Mouse (Mus musculus) CH12F3 (cell line): ENCODE measurements around the gene Ssxb9.
"Not testable (repeated sequence)": the region's sequence is repeated elsewhere in the genome, so short reads cannot be mapped to it uniquely, and the experiment has no call there.

Experiments used
- in situ Hi-C: fragments of 300-500 bp; cut with MboI; formaldehyde crosslinking; loops from 2 replicates; pipeline ENCODE4 v1.14.3; 2020; ENCODE audit warnings: low sequenced_read_pairs

Ssxb9 gene

DNA sequence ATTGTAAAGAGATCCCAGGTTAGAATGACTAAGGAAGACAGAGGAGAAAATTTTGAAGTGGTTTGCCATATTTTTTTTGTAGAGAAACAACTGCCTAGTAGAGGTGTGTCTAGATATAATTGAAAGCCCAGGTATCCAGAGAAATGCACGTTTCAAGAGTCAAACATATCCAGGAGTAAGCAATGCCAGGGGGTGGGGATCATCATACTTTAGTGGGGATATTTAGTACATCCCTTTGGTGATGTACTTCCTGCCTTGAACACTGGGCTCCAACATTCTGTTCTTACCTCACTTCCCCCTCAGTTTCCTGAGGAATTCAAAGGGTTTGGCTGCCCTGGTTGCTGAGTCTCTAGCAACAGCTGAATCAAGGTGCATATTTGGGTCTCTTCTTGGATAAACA lies at the start of gene Ssxb9:
Gene Ssxb9, plus strand, starts transcription at position 301 of the 400 bp plus-strand sequence.
- in situ Hi-C loops, result not testable (repeated sequence)

- in situ Hi-C loops, result no loop called here
These were observed 39.7 kb upstream of the Ssxb9 start, which contains the start of gene Ssxb10 for GRCm38 (mm10) chrX:8327124-8327523. Ssxb10 (plus strand) TSS chrX:8327424.

DNA sequence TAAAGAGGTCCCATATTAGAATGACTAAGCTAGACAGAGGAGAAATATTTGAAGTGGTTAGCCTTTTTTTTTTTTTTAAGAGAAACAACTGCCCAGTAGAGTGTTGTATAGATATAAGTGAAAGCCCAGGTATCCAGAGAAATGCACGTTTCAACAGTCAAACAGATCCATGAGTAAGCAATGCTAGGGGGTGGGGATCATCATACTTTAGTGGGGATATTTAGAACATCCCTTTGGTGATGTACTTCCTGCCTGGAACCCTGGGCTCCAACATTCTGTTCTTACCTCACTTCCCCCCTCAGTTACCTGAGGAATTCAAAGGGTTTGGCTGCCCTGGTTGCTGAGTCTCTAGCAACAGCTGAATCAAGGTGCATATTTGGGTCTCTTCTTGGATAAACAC lies 46.2 kb downstream of the Ssxb9 start, which contains the start of gene Ssxb1:
Gene Ssxb1, plus strand, starts transcription at position 301 of the 400 bp plus-strand sequence.
- in situ Hi-C loops, result not testable (repeated sequence)
